Mouse (Mus musculus) heart, postnatal 0 days (tissue): ENCODE measurements around the gene Pgghg. TPM values are rescaled to one million over a fixed set of nuclear protein-coding genes. Genes with fewer than 3 reads are reported as not detected.

Experiments
- ATAC-seq: fragments of 200-750 bp; cut with Nextera tagmentation; 2 replicates; pipeline ENCODE4 v1.8.0; 2017; ENCODE audit warnings: low read depth, moderate number of reproducible peaks, moderate library complexity; ENCODE audit not compliant: insufficient read depth
- DNase-seq: peaks from one replicate; pipeline ENCODE4 v3.0.0-alpha.2; 2016; ENCODE audit warnings: low spot score
- H3K27ac ChIP-seq: fragments of 300-500 bp; sonication (generic); 2 replicates; pipeline ENCODE4 v1.5.1; 2014; ENCODE audit warnings: low read depth, mild to moderate bottlenecking
- H3K27me3 ChIP-seq: fragments of 300-500 bp; sonication (generic); 2 replicates; pipeline ENCODE4 v1.6.1; 2014; ENCODE audit warnings: low read length, mixed read lengths; ENCODE audit not compliant: control insufficient read depth, insufficient read depth
- H3K36me3 ChIP-seq: fragments of 300-500 bp; sonication (generic); replicated peaks from 2 replicates; pipeline ENCODE4 v1.6.1; 2014; ENCODE audit warnings: low read length, mixed read lengths; ENCODE audit not compliant: control insufficient read depth, insufficient read depth
- H3K4me1 ChIP-seq: fragments of 300-500 bp; sonication (generic); 2 replicates; pipeline ENCODE4 v1.6.1; 2014; ENCODE audit warnings: antibody characterized with exemption; ENCODE audit not compliant: control insufficient read depth, insufficient read depth
- H3K4me2 ChIP-seq: fragments of 300-500 bp; sonication (generic); 2 replicates; pipeline ENCODE4 v1.6.1; 2014; ENCODE audit warnings: low read depth, mild to moderate bottlenecking, low read length, moderate library complexity
- H3K4me3 ChIP-seq: fragments of 300-500 bp; sonication (generic); 2 replicates; pipeline ENCODE4 v1.5.1; 2014; ENCODE audit warnings: low read depth, low read length
- H3K9ac ChIP-seq: fragments of 300-500 bp; sonication (generic); replicated peaks from 2 replicates; pipeline ENCODE4 v1.6.1; 2014; ENCODE audit warnings: low read depth, low read length, mixed read lengths
- H3K9me3 ChIP-seq: fragments of 300-500 bp; sonication (generic); replicated peaks from 2 replicates; pipeline ENCODE4 v1.6.1; 2016; ENCODE audit warnings: low read length; ENCODE audit not compliant: control insufficient read depth
- CTCF ChIP-seq: IDR thresholded peaks from 2 replicates; pipeline ENCODE4 v1.5.1; 2016; ENCODE audit warnings: antibody characterized with exemption, control low read depth, low read depth
- EP300 ChIP-seq: IDR thresholded peaks from 2 replicates; pipeline ENCODE4 v1.6.1; 2016; ENCODE audit warnings: antibody characterized with exemption, low read depth
- WGBS: fragments of 180-500 bp; shearing (Covaris S2); extraction: QIAGEN DNeasy Blood & Tissue Kit; methylation state at CpG from one replicate; pipeline ENCODE4 v1.1.7; 2014; 5-methylcytosine and 5-hydroxymethylcytosine counted together
- polyA plus RNA-seq: library from polyadenylated mRNA; unstranded; fragments of >200 nt; fragmentation: Nextera tagmentation; extraction: Ambion mirVana; gene quantifications from 2 replicates; pipeline ENCODE4 v1.2.1, GENCODE M21; 2015
- total RNA-seq: library from RNA; depleted of rRNA; stranded (reverse); fragments of >200 nt; gene quantifications from 2 replicates; pipeline ENCODE4 v1.2.3, GENCODE M21; 2014; ENCODE audit warnings: low replicate concordance

Gene Pgghg
- total and polyA plus RNA-seq, 2 experiments from 2014 or later: 5.9 to 16.3 TPM

DNA sequence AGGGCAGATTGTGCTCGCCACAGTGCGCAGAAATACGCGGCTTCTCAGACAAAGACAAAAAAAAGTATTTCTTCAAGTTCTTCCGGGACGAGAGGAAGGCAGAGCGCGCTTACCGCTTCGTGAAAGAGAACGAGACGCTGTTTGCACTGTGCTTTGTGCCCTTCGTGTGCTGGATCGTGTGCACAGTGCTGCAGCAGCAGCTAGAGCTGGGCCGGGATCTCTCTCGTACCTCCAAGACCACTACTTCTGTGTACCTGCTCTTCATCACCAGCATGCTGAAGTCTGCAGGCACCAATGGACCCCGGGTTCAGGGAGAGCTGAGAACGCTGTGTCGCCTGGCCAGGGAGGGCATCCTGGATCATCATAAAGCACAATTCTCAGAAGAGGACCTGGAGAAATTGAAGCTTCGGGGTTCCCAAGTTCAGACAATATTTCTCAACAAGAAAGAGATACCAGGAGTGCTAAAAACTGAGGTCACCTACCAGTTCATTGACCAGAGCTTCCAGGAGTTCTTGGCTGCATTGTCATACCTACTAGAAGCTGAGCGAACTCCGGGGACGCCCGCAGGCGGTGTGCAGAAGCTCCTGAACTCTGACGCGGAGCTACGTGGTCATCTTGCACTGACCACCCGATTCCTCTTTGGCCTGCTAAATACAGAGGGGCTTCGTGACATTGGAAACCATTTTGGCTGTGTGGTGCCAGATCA, 18.0 kb upstream of the Pgghg start:
- Histone ChIP-seq H3K4me3 (peak overlapping the region; percentile 34), H3K27me3 (peaks cover 69% of the 10 kb centered on the region), H3K36me3 (no peaks in the 10 kb centered on the region), H3K4me2 (peak overlapping the region; percentile 49), H3K27ac (no peak overlapping the region), H3K9me3 (no peaks in the 10 kb centered on the region), H3K9ac (no peak overlapping the region), H3K4me1 (no peaks in the 10 kb centered on the region)
- DNase-seq (no peak), ATAC-seq (no peak)
- WGBS: 25% methylated on average over 30 of the region's 30 CpGs
- TF ChIP-seq CTCF: no peak
- TF ChIP-seq EP300: no peak

DNA sequence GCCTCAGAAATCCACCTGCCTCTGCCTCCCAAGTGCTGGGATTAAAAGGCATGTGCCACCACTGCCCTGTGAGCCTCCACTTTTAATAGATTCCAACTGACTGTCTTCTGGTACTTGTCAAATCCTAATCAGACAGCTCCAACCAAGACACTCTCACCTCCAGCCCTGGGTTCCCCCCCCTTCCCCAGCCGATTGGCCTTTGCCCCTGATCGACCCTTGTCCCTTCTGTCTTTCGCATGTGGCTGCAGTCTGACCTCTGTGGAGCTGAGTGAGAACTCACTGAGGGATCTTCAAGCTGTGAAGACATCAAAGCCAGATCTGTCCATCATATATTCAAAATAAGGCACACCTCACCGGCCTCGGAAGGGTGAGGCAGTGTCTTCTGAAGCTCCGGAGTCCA, 14.0 kb upstream of the Pgghg start:
- no peak overlapping the region for H3K9ac ChIP-seq
- no peak for DNase-seq
- H3K4me2 ChIP-seq: no peak overlapping the region
- H3K27me3 ChIP-seq: peaks cover 37% of the 10 kb centered on the region
- ATAC-seq: no peak
- H3K9me3 ChIP-seq: no peaks in the 10 kb centered on the region
- WGBS: 83% methylated on average over 6 of the region's 6 CpGs
- TF ChIP-seq CTCF (no peak), EP300 (no peak)
- no peak overlapping the region for H3K27ac ChIP-seq
- H3K4me1 ChIP-seq: no peaks in the 10 kb centered on the region
- no peaks in the 10 kb centered on the region for H3K36me3 ChIP-seq
- no peak overlapping the region for H3K4me3 ChIP-seq

- 51% methylated on average over 3 of the region's 3 CpGs for WGBS
- H3K4me2 ChIP-seq: no peak overlapping the region
- no peak overlapping the region for H3K27ac ChIP-seq
- no peak for ATAC-seq
- no peaks in the 10 kb centered on the region for H3K36me3 ChIP-seq
- H3K4me3 ChIP-seq: no peak overlapping the region
- no peak overlapping the region for H3K9ac ChIP-seq
- TF ChIP-seq EP300: no peak
- TF ChIP-seq CTCF: peak; percentile 19
- H3K9me3 ChIP-seq: no peaks in the 10 kb centered on the region
- H3K27me3 ChIP-seq: no peaks in the 10 kb centered on the region
- H3K4me1 ChIP-seq: peaks cover 7% of the 10 kb centered on the region; the same call in 1 of the 2 replicates
- no peak for DNase-seq
These were observed 2.8 kb upstream of the Pgghg start for GRCm38 (mm10) chr7:140938436-140938835.

- no peak overlapping the region for H3K4me3 ChIP-seq
- no peak overlapping the region for H3K27ac ChIP-seq
- no peak overlapping the region for H3K4me2 ChIP-seq
- WGBS: 41% methylated on average over 2 of the region's 2 CpGs
- ATAC-seq (no peak), DNase-seq (no peak)
- H3K9ac ChIP-seq: no peak overlapping the region
- TF ChIP-seq EP300 (no peak), CTCF (no peak)
- no peaks in the 10 kb centered on the region for H3K27me3 ChIP-seq
- no peaks in the 10 kb centered on the region for H3K9me3 ChIP-seq
- H3K36me3 ChIP-seq: no peaks in the 10 kb centered on the region
- peaks cover 7% of the 10 kb centered on the region; the same call in 1 of the 2 replicates for H3K4me1 ChIP-seq
These were observed 2.3 kb upstream of the Pgghg start for GRCm38 (mm10) chr7:140938896-140939295.

DNA sequence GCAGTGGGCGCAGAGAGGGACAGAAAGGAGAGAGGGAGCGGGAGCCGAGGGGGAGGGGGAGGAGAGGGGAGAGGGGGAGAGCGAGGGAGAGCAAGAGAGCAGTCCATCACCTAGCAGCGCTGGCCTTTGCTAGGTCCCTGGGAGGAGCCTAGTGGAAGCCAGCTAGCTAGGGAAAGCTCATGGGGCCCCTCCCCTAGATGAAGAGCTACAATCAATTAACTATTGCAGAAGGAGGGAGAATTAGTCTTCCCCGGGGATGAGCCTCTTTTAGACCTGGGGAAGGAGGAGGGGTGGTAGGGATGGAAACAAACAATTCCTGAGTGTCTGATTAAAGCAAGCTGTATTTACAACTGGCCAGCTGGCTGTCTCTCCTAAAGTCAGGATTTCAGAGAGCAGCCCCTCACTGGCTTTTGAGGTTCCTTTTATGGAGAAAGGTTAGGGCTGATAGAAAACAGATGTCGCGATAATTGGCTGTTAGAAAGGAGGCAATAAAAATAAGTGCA, 1.5 kb upstream of the Pgghg start:
- no peak overlapping the region for H3K4me3 ChIP-seq
- H3K27ac ChIP-seq: no peak overlapping the region
- DNase-seq: no peak
- TF ChIP-seq EP300 (no peak), CTCF (no peak)
- H3K4me1 ChIP-seq: peaks cover 7% of the 10 kb centered on the region; the same call in 1 of the 2 replicates
- H3K9ac ChIP-seq: no peak overlapping the region
- no peaks in the 10 kb centered on the region for H3K27me3 ChIP-seq
- no peaks in the 10 kb centered on the region for H3K9me3 ChIP-seq
- H3K4me2 ChIP-seq: no peak overlapping the region
- WGBS: 15% methylated on average over 8 of the region's 8 CpGs
- ATAC-seq: no peak
- H3K36me3 ChIP-seq: no peaks in the 10 kb centered on the region

DNA sequence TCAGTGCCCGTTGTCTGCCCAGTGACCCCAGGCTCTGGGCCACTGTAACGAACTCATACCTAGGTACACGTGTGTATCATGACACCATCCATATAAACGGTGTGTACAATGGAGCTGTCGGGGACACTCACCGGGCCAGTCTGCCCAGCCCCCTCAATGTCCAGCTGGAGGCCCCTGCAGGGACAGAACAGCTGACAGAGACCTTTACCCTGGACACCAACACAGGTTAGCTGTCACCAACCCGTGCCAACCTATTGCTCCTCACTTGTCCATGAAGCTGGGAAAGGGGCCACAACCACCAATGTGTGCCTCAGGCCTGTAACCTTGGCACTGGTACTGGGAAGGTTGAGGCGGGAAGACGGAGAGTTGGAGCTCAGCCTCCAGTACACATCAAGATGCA, 1.1 kb downstream of the Pgghg start:
- Histone ChIP-seq H3K4me2 (peak overlapping the region; percentile 64), H3K27ac (peak overlapping the region; percentile 88), H3K9ac (peak overlapping the region; percentile 60), H3K4me1 (peaks cover 15% of the 10 kb centered on the region; the same call in 1 of the 2 replicates), H3K4me3 (peak overlapping the region; percentile 56), H3K27me3 (no peaks in the 10 kb centered on the region), H3K36me3 (0 out of 2 replicates have a peak, but pooled peaks cover 11% of the 10 kb centered on the region), H3K9me3 (no peaks in the 10 kb centered on the region)
- DNase-seq (no peak), ATAC-seq (no peak)
- WGBS: 64% methylated on average over 9 of the region's 9 CpGs
- TF ChIP-seq EP300: no peak
